Mouse (Mus musculus): Measurements from ENCODE around the gene Artn.

DNA sequence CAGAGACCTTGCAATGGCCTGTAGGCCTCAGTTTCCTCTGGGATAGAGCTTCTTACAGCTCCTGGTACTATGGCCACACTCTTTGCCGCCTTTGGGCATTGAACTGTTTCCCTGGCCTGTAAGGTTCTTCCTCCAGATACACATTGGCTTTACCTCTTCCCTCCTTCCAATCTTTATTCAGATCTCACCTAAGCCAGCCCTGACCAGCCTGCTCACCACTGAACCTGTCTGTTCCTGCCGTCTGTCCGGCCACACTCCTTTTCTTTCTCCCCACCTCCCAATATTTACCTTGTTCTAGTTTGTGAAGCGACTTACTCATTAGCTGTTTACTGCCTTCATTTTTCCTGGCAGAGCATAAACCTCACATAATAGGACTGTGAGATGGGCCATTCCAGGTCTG is 49.6 kb upstream of the Artn start:
- TF ChIP-seq POLR2A (IDR thresholded peaks at IDR 0.05; ENCODE audit: low read depth, low read length), result no peak
- no peak for TF ChIP-seq CTCF (IDR thresholded peaks at IDR 0.05; ENCODE audit: extremely low read depth, insufficient read depth, insufficient read length, insufficient replicate concordance)

Measured in spleen, adult 2 months (tissue).